Mouse (Mus musculus) left cerebral cortex, postnatal 4 days (tissue): ENCODE measurements around the gene Nrip1. TPM values are rescaled to one million over a fixed set of nuclear protein-coding genes. Genes with fewer than 3 reads are reported as not detected.

Experiments used
- DNase-seq: peaks from one replicate; pipeline ENCODE4 v3.0.0-alpha.2; 2022
- intact Hi-C: fragments of 180-260 bp; cut with DNase I; formaldehyde crosslinking; loops from one replicate; pipeline ENCODE4 v1.15.1; 2025
- total RNA-seq, 2 experiments: library from RNA; stranded (reverse); gene quantifications; 2 replicates each; pipeline ENCODE4 v1.2.3; 2021

Gene Nrip1
- total RNA-seq, 2 experiments from 2014 or later: 94.0 to 98.7 TPM

DNA sequence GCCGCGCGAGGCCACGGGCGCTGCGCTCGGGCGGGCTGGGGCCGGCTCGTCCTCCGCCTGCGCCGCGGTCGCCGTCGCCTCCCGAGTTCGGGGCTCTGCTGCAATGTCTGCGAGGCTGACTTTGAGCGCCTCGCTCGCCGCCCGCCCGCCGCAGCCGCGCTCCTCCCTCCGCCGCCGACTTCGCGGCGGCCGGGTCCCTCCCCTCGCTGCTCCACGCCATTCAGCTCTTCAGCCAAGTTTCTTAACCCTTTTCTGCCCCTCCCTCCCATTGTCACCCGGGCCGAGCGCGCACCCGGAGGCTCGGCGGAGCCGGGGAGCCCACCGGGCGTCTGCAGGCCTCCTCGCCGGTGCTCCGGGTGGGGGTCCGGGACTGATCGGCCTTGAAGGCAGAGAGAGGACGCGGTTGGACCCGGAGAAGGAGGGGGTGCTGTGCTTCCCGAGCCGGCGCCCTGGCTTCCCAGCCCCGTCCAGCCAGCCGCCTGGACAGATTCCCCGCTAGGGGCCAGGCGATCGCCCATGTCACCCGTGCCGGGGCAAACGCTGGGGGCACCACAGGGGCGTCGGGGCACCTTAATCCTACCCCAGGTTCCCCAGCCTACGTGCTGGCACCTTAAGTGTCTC, 576 bp downstream of the Nrip1 start:
- intact Hi-C loops: loop anchor here (5.0 kb wide), 2 partner anchors 494 to 596 kb away; no protein-coding TSS in a partner anchor
- peak; percentile 89 for DNase-seq

DNA sequence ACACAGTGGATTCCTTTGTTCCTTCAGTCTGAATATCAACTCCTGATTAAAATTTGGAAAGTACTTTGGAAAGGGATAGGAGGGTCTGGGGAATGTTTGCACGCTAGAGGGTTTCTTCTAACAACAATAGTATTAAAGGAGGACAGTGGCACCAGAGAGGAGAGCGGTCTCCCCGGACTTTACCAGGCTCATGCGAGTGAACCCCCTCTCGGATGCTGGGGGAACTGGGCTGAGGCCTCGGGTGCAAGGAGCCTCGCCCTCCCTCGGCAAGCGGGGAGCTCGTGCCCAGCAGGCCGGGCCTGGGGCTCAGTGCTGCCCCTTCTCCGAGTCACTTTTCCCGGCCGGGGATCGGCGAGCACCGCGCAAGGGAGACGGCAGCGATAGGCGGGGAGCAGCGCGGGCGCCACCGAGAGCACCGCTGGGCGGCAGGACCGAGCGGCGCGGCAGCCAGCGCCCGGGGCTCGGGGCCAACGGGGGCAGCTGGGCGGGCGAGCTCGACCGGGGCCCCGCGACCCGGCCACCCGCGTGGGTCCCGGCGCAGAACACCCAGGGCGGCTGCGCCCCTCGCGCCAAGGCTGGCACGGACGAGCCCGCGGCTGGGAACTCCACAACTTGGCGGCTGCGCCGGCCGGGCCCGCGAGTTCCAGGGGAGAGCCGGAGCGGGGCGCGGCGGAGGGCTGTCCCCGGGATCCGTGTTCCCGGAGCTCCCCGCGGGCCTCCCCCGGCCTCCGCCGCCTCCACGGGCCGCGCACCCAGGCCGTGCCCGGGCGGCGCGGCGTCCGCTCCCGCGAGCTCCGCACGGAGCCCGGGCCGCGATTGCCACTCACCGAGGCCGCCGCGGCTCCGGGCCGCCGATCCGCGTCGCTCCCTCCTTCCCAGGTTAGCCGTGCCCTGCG, 1.3 kb downstream of the Nrip1 start:
- intact Hi-C loops: loop anchor here (5.0 kb wide), 2 partner anchors 495 to 595 kb away; no protein-coding TSS in a partner anchor
- peak; percentile 61 for DNase-seq

DNA sequence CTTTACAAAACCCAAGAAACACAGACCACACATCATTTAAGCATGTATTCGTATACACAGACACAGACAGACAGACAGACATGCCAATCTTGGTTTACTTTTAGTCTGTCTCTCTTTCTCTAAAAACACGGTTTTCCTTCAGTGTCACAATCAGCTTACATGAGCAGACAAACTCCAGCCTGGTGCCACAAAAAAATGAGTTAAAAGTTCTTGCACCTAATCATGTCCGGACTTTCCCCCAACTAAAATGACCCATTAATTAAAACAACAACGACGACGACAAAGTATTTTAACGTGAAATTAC, 2.1 kb downstream of the Nrip1 start:
- intact Hi-C loops: loop anchor here (5.0 kb wide), 2 partner anchors 496 to 594 kb away; no protein-coding TSS in a partner anchor
- DNase-seq: no peak

DNA sequence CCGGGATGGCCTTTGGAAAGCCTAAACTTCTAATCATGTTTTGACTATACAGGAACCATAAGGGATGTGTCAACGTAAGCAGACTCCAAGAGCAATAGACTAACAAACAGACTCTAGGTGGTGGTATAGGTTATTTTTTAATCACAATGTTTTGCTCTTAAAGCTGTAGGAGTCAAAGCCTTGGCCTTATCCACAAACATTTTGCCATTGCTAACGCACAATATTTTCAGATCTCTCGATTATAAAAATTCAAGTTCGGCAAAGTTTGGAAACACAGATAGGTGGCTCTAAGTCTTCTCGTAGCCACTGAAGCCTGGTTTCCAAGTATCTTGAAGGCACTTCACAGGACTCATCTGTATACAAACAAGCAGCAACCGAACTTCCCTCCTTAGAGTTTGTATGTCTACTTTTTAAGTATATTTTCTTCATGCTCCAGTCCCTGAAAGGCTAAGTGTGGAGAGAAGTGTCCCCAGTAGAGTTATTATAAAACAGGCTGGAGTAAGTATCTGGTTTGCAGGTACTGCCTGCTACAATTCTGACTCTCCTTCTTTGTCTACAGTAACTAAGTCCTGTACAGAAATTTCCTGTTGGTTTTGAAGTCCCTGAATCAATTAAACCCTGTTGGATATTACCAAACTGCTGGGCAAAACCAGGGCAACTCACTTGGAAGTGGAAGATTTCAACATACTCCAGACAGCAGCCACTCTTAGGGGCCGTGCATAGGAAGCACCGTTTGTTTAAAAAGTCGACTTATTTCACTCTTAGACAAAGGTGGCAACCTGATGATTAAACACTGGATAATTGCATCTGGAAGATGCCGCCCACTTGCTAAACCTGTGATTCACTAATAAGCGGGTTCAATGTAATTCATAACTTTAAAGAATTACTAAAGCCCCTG, 2.7 kb downstream of the Nrip1 start:
- no peak for DNase-seq

DNA sequence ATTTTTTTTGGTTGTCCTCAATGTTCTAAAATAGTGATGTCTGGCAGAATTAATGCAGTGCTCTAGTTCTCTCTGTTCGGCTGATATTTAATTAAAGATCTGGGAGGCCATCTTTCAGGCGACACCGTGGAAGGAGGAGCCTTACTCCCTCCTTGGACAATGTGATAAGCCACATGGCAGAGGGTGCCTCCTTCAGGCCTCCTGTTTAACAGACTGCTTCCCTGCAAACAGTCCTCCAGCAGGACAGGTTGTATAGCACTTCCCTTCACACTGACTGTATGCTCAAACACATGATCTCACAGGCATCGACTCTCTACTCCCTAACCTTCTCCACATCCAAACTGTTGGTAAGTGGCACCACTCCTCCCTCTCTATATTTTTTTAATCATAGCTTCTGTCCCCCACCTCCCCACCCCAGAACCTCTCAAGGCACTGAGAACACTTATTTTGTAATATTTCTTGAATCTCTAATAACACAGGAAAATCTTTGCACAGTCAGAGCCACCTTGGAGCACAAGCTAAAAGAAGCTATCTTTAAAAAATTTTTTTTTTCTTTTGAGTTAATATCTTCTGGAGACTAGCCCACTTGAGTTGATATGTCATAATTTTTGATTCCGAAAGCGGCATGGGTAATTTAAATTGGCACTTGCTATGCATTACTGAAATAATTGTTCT, 3.4 kb downstream of the Nrip1 start:
- DNase-seq: peak; percentile 46
- intact Hi-C loops: loop anchor here (5.0 kb wide), 2 partner anchors 497 to 593 kb away; no protein-coding TSS in a partner anchor

More for the DNA sequence above, 2.7 kb downstream of the Nrip1 start:
- intact Hi-C loops: loop anchor here (5.0 kb wide), 2 partner anchors 496 to 594 kb away; no protein-coding TSS in a partner anchor

DNA sequence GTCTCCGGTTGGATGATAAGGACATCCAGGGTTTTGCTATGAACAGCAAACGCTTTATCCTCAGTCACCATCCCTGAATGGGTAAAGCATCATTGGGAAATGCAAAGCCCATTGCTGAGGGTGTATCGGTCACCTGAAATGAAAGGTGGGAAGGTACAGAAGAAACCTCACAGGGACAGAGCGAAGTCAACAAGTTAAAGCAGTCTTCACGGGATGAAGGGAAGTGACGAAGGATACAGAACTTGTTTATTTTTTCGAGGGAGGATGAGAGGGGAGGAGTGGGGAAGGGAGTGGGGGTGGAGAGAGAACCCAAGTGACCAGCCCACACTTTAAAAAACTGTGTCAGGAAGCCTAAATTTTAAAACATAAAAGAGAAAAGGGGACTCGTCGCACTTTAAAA, 4.4 kb downstream of the Nrip1 start:
- DNase-seq: no peak
- intact Hi-C loops: no loop called here

DNA sequence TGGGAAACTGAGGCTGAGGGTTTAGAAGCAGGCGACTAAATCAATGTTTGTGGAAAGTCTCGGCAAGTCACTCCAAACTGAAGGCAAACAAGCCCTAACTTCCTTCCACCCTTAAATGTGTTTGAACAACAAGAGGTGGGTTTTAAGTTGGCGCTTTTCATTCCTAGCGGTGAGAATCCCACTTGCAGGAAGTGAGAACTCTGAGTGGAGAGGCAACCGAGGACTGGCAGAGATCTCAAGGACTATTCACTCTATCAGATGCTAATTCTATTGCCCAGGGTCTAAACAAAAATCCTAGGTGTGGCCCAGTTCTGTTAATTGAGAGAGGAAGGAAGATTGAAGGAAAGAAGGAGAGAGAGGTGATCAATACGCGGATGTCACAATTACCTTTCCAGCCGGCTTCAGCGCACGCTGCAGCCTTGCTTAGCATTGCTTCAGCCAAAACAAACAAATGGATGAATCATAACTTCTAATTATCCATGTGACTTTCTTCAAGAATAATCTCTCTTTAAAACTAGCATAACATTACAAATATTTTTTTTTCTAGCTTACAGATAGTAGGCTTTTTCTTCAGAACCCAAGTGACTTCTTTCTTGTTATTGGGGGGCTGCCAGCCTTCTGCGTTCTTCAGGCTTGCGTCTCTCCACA, 6.2 kb downstream of the Nrip1 start:
- intact Hi-C loops: no loop called here
- no peak for DNase-seq

DNA sequence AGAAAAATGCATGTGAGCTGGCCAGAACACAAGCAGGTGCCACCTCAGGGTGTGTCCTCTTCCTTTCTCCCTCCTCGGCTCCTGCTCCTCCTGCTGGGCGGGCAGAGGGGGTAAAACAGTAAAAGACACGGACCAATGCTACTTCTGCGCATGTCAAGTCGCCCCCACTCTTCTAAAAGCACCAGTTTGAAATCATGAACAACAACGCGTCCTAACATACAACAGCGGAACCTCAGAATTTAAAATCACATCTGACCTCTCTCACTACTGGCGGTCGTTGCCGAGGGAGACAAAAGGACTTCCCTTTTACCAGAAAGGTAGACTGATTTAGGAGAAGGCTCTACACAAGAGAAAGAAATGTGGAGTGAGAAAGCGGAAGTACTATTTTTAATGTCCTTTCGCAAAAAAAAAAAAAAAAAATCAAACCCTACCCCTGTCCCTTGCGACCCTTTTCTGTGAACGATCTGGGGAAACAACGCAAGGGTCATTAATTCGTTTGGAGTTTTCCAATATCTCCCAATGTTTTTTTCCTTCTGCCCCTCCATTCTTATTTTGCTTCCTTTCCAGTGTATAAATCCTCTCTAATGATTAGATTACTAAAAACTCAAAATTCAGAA, 7.7 kb downstream of the Nrip1 start:
- DNase-seq: no peak
- intact Hi-C loops: no loop called here

DNA sequence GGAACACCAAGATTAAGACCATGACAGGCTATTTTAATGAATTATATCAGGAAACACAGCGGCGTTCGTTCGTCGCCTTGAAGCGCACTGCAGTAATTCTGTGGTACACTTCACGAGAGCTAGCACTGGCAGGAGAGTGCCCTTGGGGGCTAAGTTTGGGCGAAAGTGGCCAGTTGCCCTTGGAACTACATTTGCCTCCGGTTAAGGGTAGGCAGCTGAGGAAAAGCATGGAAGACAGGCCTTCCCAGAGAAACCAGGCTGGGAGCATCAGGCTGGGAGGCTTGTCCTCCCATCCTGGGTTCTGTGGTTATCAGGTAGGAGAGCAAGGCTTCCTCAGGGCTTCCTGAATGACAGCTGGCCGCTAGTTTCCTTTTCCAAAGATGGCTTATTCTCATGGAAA, 8.4 kb downstream of the Nrip1 start:
- DNase-seq: no peak
- intact Hi-C loops: no loop called here

DNA sequence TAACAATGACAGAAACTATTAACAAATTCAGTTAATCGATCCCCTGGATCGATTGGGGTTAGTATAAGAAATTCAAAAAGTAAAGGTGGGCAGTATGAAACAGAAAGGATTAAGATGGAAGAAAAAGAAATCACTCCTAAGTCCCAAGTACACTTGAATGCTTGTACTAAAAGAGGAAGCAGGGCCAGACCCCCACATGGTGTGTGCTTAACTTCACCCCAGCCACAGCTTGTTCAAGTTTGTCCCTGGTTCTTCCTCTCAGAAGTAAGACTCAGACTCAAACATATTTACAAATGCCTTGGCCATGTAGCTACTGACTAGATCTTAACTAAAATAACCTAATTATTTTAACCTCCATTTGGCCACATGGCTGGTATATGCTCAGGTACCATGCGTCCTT, 10.0 kb downstream of the Nrip1 start:
- intact Hi-C loops: no loop called here
- no peak for DNase-seq

DNA sequence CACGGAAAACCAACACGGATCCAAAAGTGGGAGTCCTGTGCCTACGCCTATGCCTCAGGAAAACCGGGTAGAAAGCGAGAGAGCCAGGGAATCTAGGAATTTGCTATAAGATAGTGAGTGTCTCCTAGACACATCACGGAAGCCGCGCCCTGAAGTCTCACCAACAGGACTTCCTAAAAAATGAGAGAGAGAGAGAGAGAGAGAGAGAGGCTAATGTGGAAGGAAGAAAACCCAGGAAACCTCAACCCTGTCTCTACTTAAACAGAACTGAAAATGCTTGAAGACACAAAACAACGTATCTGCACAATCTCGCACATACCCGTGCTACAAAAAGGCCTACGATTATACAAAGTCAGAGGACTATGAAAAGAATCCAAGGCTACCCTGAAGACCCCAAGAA, 10.6 kb downstream of the Nrip1 start:
- intact Hi-C loops: no loop called here
- DNase-seq: no peak

DNA sequence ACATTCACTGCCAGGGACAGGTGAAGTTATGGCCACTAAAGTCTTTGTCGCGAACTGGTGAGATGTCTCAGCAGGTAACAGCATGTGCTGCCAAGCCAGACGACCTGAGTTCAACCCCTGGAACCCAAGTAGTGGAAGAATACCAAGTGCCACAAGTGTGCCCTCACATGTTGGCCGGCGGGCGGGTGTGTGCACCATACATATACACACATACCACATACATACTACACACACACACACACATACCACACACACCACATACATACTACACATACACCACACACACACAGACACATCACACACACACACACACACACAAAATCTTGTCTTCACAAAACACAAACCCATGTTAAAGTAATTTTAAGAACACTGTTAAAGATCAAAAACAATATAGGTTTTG, 13.2 kb downstream of the Nrip1 start:
- intact Hi-C loops: no loop called here
- DNase-seq: no peak

DNA sequence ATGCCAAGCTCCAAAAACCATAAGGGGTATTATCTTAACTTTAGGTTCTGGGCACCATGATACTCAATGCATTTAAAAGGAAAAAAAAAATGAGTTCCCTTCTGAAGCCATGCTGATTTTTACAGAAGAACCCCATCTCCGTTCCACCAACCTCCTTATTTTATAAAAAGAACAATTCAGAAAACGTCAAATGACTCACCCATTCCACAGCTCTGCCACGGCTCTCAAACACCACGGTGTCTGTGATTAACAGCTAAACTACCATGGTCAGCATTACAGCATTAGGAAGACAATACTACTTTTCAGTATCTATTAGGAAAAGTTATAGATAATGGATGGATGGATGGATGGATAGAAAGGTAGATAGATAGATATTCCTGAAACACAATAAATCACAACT, 14.9 kb downstream of the Nrip1 start:
- DNase-seq: no peak
- intact Hi-C loops: loop anchor here (10.0 kb wide), 1 partner anchor 154 kb away; no protein-coding TSS in a partner anchor

DNA sequence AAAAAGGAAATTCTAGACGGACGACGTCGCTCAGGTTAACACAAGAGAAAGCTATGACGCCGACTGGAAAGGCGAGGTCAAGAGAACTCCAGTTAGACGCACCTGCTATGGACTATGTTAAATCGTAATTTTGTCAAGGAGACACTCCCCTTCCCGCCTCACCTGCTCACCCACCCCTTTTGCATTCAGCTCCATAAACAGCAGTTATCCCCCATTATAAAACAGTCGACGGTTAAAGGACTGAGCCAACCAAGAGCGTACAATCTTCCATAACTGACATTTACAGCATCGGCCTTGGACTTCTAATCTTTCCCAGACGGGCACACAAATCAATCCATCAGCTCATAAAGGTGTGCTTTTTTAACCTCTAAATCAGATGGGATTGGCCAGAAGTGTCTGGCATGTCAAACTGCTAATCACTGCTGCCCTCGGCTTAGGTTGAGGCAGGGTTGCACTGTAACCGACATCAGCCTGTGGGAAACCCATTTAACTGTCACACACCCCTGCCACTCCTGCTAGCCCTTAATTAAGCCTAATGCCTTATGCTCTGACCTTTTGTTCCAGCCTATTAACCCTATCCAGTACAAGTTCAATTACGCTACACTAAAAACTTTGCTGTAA, 15.4 kb downstream of the Nrip1 start:
- DNase-seq: no peak
- intact Hi-C loops: loop anchor here (10.0 kb wide), 1 partner anchor 153 kb away; no protein-coding TSS in a partner anchor

DNA sequence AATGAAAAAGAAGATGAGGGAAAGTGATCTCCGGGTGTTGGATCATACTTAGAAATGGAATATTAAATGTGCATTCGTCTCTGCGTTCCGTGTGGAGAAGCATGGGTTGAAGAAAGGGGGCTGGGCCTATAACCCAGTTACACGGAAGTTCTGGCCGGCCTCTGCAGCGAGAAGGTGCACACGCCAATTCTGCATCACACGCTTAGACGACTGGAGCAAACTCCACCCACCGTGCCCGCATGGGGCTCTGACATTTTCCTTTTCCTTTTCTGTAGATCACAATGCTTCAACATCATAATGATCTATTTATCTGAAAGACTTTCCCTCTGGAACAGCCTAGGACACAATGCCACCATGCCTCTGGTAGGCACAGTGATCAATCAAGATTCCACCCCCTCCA, 16.5 kb downstream of the Nrip1 start:
- DNase-seq: no peak
- intact Hi-C loops: loop anchor here (10.0 kb wide), 1 partner anchor 152 kb away; no protein-coding TSS in a partner anchor

DNA sequence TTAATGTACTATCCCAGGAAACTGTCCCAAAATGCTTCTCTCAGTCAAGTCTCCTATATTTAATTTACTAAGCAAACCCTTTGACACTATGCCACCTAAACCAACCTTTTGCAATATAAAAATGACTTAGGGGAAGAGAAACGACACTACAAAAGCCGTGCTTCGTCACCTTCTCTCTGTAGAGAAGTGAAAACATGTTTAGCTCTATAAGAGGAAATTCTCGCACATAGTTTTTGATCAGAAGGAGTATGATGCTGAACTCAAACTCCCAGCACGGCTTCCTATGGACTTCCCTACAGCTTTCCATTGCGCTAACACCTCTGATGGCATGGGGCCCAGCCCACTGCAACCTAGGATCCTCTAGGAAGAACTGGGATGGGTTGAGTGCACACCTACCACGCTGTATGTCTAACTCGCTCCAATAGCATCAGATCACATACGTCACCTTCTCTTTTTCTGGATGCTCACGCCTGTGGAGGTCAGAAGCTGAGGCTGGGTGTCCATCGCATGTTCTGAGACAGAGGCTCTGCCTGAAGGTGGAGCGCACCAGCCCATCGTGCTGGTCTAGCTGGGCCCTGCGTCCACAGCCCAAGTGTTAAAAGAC, 17.6 kb downstream of the Nrip1 start:
- intact Hi-C loops: loop anchor here (10.0 kb wide), 1 partner anchor 151 kb away; no protein-coding TSS in a partner anchor
- DNase-seq: no peak

DNA sequence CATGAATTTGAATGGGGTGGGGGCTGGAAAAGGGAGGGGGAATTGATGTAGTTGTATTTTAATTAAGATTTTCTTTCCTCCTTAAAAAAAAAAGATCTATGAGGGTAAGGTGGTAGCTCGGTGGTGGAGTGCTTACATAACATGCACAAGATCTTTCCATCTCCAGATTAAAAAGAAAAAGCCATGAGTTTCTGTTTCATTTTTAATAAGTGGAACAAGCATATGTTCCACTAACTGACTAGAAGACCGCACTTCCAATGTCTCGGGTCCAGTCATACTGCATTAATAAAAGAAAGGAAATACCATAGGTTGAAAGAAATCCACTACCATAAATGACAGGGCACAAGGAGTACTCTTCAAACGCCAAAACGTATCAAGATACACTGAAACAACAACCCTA, 18.4 kb downstream of the Nrip1 start:
- intact Hi-C loops: loop anchor here (10.0 kb wide), 1 partner anchor 150 kb away; no protein-coding TSS in a partner anchor

DNA sequence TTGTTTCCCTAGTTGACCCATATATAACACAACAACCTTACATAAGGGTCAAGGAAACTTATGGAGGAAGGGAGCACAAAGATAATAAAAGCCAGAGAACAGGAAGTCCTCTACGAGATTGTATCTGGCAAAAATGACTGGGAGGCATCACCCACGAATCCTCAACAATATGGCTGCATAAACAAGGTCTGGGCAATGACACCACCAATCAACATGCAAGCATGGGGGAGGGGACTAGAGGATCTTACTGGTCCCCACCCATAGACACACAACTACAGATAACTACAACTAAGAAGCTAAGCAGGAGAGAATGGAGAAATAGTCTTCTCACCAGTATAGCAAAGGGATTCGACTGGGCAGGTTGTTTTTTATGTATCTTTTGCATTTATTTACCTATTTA, 18.8 kb downstream of the Nrip1 start:
- intact Hi-C loops: loop anchor here (10.0 kb wide), 1 partner anchor 150 kb away; no protein-coding TSS in a partner anchor
- DNase-seq: no peak

More for the DNA sequence above, 18.4 kb downstream of the Nrip1 start:
- no peak for DNase-seq
